Mouse (Mus musculus) heart, embryonic 15.5 days (tissue): ENCODE data around the gene Dcakd. TPM values are rescaled to one million over a fixed set of nuclear protein-coding genes. Genes with fewer than 3 reads are reported as not detected.

Experiments used
- ATAC-seq: fragments of 200-750 bp; cut with Nextera tagmentation; replicated peaks from 2 replicates; pipeline ENCODE4 v1.8.0; 2017; ENCODE audit warnings: low read depth, moderate TSS enrichment; ENCODE audit not compliant: insufficient number of reproducible peaks, insufficient read depth, low FRiP score
- H3K27ac ChIP-seq: fragments of 300-500 bp; sonication (generic); 2 replicates; pipeline ENCODE4 v1.5.1; 2015; ENCODE audit warnings: mild to moderate bottlenecking, inconsistent platforms
- H3K27me3 ChIP-seq: fragments of 300-500 bp; sonication (generic); 2 replicates; pipeline ENCODE4 v1.6.1; 2015; ENCODE audit warnings: inconsistent platforms
- H3K36me3 ChIP-seq: fragments of 300-500 bp; sonication (generic); 2 replicates; pipeline ENCODE4 v1.6.1; 2015; ENCODE audit warnings: mild to moderate bottlenecking, inconsistent platforms
- H3K4me1 ChIP-seq: fragments of 300-500 bp; sonication (generic); replicated peaks from 2 replicates; pipeline ENCODE4 v1.6.1; 2015; ENCODE audit warnings: inconsistent platforms
- H3K4me2 ChIP-seq: fragments of 300-500 bp; sonication (generic); 2 replicates; pipeline ENCODE4 v1.6.1; 2015; ENCODE audit warnings: inconsistent platforms, mild to moderate bottlenecking, moderate library complexity
- H3K4me3 ChIP-seq: fragments of 300-500 bp; sonication (generic); 2 replicates; pipeline ENCODE4 v1.5.1; 2015; ENCODE audit warnings: mild to moderate bottlenecking, inconsistent platforms
- H3K9ac ChIP-seq: fragments of 300-500 bp; sonication (generic); 2 replicates; pipeline ENCODE4 v1.6.1; 2015; ENCODE audit warnings: mild to moderate bottlenecking, inconsistent platforms
- H3K9me3 ChIP-seq: fragments of 300-500 bp; sonication (generic); replicated peaks from 2 replicates; pipeline ENCODE4 v1.6.1; 2016; ENCODE audit warnings: inconsistent platforms
- WGBS: fragments of 180-500 bp; shearing (Covaris S2); methylation state at CpG from one replicate; pipeline ENCODE4 v1.1.7; 2015; ENCODE audit warnings: mixed read lengths; 5-methylcytosine and 5-hydroxymethylcytosine counted together
- polyA plus RNA-seq: library from polyadenylated mRNA; unstranded; fragments of >200 nt; fragmentation: Nextera tagmentation; extraction: Ambion mirVana; gene quantifications from 2 replicates; pipeline ENCODE4 v1.2.1, GENCODE M21; 2015

Dcakd gene
- 64.8 and 89.4 TPM in 2 replicates for polyA plus RNA-seq

DNA sequence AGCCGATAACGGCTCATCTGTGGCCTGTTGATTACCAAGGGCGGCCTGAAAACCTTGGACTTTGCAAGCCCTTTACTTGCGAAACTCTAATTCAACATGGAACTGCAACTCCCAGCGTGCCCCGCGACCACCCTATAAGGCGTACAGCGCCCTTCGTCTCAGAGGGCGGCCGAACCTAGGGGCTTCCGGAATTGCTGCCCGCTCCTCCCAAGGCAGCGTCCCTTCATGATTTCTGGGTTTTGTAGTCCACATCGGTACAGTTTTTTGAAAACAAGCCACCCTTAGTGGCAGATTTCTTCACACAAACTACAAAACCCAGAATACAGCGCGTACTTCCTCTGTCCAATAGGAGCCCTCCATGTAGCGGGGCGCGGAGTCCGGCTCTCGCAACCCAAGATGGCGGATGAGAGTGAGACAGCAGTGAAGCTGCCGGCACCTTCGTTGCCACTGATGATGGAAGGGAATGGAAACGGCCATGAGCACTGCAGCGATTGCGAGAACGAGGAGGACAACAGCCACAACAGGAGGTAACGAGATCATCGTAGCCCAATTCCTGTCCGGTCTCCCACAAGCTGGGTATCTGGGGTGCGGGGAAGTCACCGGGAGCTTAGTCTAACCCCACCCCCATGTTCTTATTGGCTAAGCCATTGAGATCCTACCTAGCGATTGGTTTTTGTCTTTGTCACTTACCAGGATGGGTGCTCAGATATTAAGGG is at the start of gene Dcakd, which contains the start of gene Nmt1:
TSS of gene Dcakd (minus strand) at position 158 of the 716 bp plus-strand sequence.
TSS of gene Nmt1 (plus strand) at position 15 of the 716 bp plus-strand sequence.
- Histone ChIP-seq H3K36me3 (peaks cover 9% of the 10 kb centered on the region), H3K27ac (peak within 1 kb of the TSS; percentile 85), H3K4me1 (peaks cover 29% of the 10 kb centered on the region), H3K27me3 (no peaks in the 10 kb centered on the region), H3K4me2 (peak within 1 kb of the TSS; percentile 72), H3K9me3 (no peaks in the 10 kb centered on the region), H3K4me3 (peak within 1 kb of the TSS; percentile 89), H3K9ac (peak within 1 kb of the TSS; percentile 74)
- under 1% methylated on average over 36 of the region's 36 CpGs for WGBS
- ATAC-seq, result peak; percentile 98

DNA sequence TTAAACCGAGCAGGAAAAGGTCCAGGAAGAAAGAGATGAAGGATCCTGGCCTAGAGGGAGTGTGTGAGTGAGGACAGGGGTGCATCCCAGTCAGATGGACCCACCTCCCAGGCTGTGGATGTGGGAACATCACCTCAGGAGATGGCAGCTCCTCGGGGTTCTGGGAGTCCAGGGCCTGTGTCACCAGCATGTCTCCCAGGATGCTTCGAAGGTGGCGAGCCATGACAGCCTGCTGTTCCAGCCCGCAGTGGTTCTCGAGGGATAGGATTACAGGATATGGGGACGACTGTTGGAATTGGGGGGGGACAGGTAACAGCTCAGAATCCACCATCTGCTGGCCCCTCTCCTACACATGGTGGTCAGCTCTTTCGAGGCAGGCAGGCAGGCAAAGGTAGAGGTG is 48.4 kb upstream of the Dcakd start:
- H3K4me3 ChIP-seq, result no peak overlapping the region
- H3K36me3 ChIP-seq, result peaks cover 8% of the 10 kb centered on the region
- H3K9ac ChIP-seq, result no peak overlapping the region
- ATAC-seq, result no peak
- H3K4me1 ChIP-seq, result peaks cover 31% of the 10 kb centered on the region
- H3K27ac ChIP-seq, result no peak overlapping the region
- no peaks in the 10 kb centered on the region for H3K9me3 ChIP-seq
- peaks cover 3% of the 10 kb centered on the region for H3K27me3 ChIP-seq
- no peak overlapping the region for H3K4me2 ChIP-seq
- 76% methylated on average over 8 of the region's 8 CpGs for WGBS

DNA sequence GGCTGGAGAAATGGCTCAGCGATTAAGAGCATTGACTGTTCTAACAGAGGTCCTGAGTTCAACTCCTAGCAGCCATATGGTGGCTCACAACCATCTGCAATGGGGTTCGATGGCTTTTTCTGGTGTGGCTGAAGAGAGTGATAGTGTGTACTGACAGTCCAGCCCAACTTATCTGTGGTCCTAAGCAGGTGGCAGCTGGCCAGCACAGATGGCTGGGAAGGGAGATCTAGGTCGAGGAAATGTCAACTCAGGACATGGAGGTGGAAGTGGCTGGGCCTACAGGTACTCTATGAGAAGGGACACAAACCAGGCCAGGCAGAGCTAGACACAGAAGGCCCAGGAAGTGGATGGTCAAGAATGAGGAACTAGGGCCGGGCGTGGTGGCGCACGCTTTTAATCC is 47.9 kb upstream of the Dcakd start:
- no peak for ATAC-seq
- H3K36me3 ChIP-seq, result peaks cover 13% of the 10 kb centered on the region
- 75% methylated on average over 7 of the region's 7 CpGs for WGBS

DNA sequence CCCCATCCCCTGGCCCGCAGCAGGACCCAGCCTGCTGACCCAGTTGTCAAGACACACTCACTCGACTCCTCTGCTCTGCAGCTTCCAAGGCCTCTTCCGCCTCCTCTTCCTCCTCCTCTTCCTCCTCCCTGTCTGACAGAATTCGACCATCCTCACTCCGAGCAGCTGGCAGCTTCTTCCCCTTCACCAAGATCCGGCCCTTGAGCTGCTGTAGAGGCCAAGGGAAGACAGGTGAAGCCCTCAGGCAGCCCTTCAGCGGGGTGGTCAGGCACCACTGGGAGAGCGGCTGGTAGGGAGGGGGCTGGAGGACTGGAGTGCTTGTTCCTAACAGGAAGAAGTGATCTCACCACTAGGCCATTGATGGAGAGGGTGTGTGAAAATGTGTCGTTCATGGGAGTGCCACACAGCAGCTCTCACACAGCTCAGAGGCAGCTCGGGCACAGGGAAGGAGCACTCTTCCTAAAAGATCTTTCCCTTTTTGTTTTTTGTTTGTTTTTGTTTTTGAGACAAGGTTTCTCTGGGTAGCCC is 46.7 kb upstream of the Dcakd start:
- Histone ChIP-seq H3K27ac (no peak overlapping the region), H3K4me1 (peaks cover 17% of the 10 kb centered on the region), H3K4me2 (peak overlapping the region; percentile 23; the same call in 1 of the 2 replicates), H3K9ac (no peak overlapping the region), H3K9me3 (no peaks in the 10 kb centered on the region), H3K27me3 (peaks cover under 1% of the 10 kb centered on the region; the same call in 1 of the 2 replicates), H3K36me3 (peaks cover 24% of the 10 kb centered on the region), H3K4me3 (0 out of 2 replicates have a peak overlapping the region, but pooled peaks have one; percentile 17)
- WGBS, result 30% methylated on average over 10 of the region's 10 CpGs
- 0 out of 2 replicates have a peak, but pooled peaks have one; percentile 10 for ATAC-seq

More for the DNA sequence above, 47.9 kb upstream of the Dcakd start:
- no peaks in the 10 kb centered on the region for H3K9me3 ChIP-seq
- no peak overlapping the region for H3K27ac ChIP-seq
- no peak overlapping the region for H3K4me3 ChIP-seq
- no peak overlapping the region for H3K4me2 ChIP-seq
- H3K4me1 ChIP-seq, result peaks cover 29% of the 10 kb centered on the region
- H3K9ac ChIP-seq, result no peak overlapping the region
- peaks cover 3% of the 10 kb centered on the region; the same call in 1 of the 2 replicates for H3K27me3 ChIP-seq

DNA sequence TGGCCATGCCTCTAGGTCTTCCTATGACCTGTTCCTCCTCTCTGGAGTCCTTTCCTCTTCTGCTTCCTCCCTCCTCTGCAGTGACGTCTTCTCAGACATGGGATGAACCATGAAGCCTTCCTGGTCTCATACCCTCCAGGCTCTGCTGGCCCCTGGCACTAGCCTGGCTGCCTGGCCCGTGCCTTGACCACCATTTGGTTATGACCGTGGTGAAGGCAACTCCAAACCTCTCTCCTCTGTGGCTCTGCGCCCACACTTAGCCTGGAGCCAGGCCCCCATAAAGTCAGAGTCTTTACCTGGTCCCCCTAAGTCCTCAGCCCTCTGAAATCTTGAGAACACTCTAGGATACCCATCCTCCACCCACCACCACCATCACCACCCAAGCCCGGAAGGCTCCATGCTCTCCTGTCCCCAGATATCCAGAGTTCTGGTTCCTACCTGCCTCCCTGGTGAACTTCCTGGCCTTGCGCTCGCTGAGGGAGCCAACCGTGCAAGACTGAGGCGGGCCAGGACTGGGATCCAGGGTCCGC is 46.1 kb upstream of the Dcakd start:
- no peak for ATAC-seq
- peaks cover 27% of the 10 kb centered on the region for H3K36me3 ChIP-seq
- peak overlapping the region; percentile 23; the same call in 1 of the 2 replicates for H3K4me2 ChIP-seq
- peaks cover 17% of the 10 kb centered on the region for H3K4me1 ChIP-seq
- WGBS, result 65% methylated on average over 10 of the region's 10 CpGs
- no peaks in the 10 kb centered on the region for H3K9me3 ChIP-seq
- no peak overlapping the region for H3K27ac ChIP-seq
- H3K9ac ChIP-seq, result no peak overlapping the region
- H3K27me3 ChIP-seq, result no peaks in the 10 kb centered on the region
- H3K4me3 ChIP-seq, result no peak overlapping the region

DNA sequence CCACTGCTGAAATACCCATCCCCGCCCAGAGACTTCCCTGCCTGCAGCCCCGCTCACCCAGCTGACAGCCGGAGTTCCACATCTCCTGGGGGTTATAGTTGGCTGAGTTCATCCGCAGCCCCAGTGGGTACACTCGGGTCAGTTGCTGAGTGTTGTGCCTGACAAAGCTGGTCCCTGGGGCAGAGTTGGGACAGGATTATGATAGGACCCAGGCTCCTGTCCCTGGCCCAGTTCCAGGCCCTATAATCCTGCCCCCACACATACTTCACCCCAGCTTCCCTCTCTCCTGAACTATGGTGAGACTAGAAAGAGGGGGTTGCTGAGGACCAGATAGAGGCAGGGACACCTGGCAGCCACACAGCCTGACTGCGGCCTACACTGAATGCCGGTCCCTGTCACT is 45.5 kb upstream of the Dcakd start:
- Histone ChIP-seq H3K4me1 (peaks cover 17% of the 10 kb centered on the region), H3K9ac (no peak overlapping the region), H3K36me3 (peaks cover 28% of the 10 kb centered on the region), H3K4me2 (no peak overlapping the region), H3K27me3 (no peaks in the 10 kb centered on the region), H3K4me3 (no peak overlapping the region), H3K9me3 (no peaks in the 10 kb centered on the region), H3K27ac (no peak overlapping the region; the same call in 1 of the 2 replicates)
- ATAC-seq, result no peak
- WGBS, result 72% methylated on average over 7 of the region's 7 CpGs

DNA sequence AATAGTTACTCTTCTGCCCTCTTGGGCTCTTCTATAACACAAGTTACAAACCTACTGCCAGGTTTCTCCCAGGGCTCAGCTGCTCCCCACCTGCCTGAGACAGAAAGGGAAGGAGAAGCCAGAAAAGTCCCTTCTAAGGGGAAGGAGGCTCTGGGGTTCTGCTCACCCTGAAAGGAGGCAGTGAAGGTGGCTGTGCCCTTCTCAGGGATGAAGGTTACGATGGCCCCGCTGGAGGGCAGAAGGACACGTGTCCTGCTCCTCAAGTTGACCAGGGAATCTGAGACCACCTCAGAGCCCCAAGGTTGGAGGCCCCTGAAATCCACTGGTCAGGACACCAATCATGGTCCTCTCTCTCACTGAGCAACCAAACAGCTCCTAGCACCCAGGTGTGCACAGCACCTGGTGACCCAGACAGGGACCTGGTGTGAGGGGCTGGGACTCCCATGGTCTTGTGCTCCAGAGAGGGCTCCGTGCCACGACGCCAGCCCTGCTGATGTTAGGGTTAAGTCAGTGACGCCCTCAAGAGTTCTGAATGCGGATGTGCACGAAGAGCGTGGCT is 42.3 kb upstream of the Dcakd start:
- H3K9ac ChIP-seq, result no peak overlapping the region
- ATAC-seq, result no peak
- H3K27me3 ChIP-seq, result no peaks in the 10 kb centered on the region
- WGBS, result 92% methylated on average over 10 of the region's 10 CpGs
- H3K4me1 ChIP-seq, result peaks cover 32% of the 10 kb centered on the region
- no peak overlapping the region for H3K4me3 ChIP-seq
- no peaks in the 10 kb centered on the region for H3K9me3 ChIP-seq
- no peak overlapping the region for H3K27ac ChIP-seq
- peaks cover 49% of the 10 kb centered on the region for H3K36me3 ChIP-seq
- H3K4me2 ChIP-seq, result no peak overlapping the region

DNA sequence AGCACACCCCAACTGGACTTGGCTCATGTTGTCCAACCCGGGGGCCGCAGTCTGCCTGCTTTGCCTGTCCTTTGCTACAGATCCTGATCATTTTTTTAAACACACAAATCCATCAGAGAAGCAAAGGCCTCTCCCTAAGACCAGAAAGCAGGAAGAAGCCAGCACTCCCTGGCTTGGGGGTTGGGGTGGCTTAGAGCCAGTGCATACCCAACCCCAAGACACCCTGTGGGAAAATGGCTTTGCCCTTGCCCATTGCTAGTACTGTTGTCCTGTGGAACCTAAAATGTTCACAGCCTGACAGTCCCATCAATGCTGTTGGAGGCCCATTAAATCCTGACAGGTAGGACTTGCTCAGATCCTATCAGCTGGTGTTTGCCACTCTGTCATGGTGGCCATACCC is 41.6 kb upstream of the Dcakd start:
- H3K9me3 ChIP-seq, result no peaks in the 10 kb centered on the region
- H3K4me2 ChIP-seq, result no peak overlapping the region
- 96% methylated on average over 2 of the region's 2 CpGs for WGBS
- ATAC-seq, result no peak
- no peak overlapping the region for H3K9ac ChIP-seq
- no peaks in the 10 kb centered on the region for H3K27me3 ChIP-seq
- H3K4me3 ChIP-seq, result no peak overlapping the region
- peaks cover 29% of the 10 kb centered on the region for H3K4me1 ChIP-seq
- H3K36me3 ChIP-seq, result peaks cover 54% of the 10 kb centered on the region
- H3K27ac ChIP-seq, result no peak overlapping the region

DNA sequence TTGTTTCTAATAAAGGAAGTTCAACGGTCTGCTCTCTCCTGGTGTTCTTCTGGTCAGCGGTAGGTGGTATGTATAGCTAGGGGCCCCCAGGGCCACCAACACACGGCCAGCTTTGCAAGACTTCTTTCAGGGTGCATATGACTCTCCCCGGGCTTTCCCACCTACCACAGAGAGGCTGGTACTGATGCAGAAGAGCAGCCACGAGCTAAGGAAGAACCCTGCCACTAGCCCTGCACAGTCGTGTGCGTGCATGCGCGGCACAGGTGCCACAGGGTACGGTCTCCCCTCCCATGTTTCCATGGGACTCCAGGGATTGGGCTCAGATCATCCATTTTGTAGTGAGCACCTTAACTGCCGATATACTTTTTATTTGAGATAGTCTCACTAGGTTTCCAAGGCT is 40.8 kb upstream of the Dcakd start:
- Histone ChIP-seq H3K9ac (no peak overlapping the region), H3K27me3 (no peaks in the 10 kb centered on the region), H3K4me1 (peaks cover 21% of the 10 kb centered on the region), H3K4me3 (no peak overlapping the region), H3K9me3 (no peaks in the 10 kb centered on the region), H3K36me3 (peaks cover 62% of the 10 kb centered on the region), H3K4me2 (no peak overlapping the region), H3K27ac (no peak overlapping the region)
- ATAC-seq, result no peak
- WGBS, result 89% methylated on average over 11 of the region's 11 CpGs

DNA sequence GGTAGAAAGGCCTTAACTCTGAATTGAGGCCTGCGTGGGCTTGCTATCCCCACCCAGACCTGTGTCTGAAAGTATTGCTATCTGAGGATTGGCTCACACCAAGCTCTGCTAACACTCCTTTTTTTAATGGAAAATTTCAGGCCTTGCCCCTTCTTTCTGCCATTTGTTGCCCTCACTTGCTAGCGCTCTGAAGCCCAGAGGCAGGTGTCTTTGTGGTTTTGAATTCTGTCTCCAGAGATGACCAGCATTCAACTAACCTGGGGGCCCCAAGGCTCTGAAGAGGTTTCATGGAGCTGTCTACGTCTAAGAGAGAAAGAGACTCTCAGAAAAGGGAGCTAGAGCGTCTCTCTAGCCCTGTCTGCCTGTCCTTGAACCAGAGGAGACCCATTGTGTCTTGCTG is 40.1 kb upstream of the Dcakd start:
- WGBS, result 90% methylated on average over 4 of the region's 4 CpGs
- no peak overlapping the region for H3K9ac ChIP-seq
- H3K4me1 ChIP-seq, result peaks cover 18% of the 10 kb centered on the region
- peaks cover 67% of the 10 kb centered on the region for H3K36me3 ChIP-seq
- H3K27me3 ChIP-seq, result no peaks in the 10 kb centered on the region
- no peak overlapping the region for H3K4me2 ChIP-seq
- H3K9me3 ChIP-seq, result no peaks in the 10 kb centered on the region
- ATAC-seq, result no peak
- H3K27ac ChIP-seq, result peak overlapping the region; percentile 67
- H3K4me3 ChIP-seq, result no peak overlapping the region

DNA sequence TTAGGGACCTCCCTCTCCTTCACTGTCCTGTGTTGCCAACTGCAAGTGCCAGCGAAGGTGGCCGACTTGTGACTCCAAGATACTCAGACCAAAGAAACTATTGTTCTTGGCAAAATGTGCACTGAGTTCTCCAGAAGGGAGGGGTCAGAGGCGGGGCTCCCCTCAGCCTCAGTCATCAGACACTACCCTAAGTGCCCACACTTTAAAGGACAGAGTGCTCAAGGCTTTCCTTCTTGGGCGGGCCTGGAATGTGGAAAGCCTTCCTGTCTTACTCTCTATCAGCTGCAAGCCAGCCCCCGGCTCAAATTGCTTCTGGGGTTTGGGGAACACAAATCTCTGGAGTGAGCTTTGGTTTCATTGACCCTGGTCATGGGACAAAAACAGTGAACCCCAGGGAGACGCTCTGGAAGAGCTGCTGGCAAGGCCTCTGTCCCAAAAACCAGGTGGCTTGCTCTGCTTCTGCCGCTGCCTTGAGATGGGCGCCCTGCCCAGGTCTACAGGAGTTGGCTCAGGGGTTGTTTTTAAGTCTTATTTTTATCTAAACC is 39.4 kb upstream of the Dcakd start:
- Histone ChIP-seq H3K4me2 (no peak overlapping the region), H3K4me1 (peaks cover 18% of the 10 kb centered on the region), H3K27ac (peak overlapping the region; percentile 67), H3K9me3 (no peaks in the 10 kb centered on the region), H3K27me3 (no peaks in the 10 kb centered on the region), H3K9ac (no peak overlapping the region), H3K36me3 (peaks cover 72% of the 10 kb centered on the region), H3K4me3 (no peak overlapping the region)
- peak; percentile 59; the same call in 1 of the 2 replicates for ATAC-seq
- 54% methylated on average over 8 of the region's 8 CpGs for WGBS
